Mouse (Mus musculus) spleen, adult 2 months (tissue): ENCODE data around the gene 1700028K03Rik.

Experiments
- CTCF ChIP-seq: fragments of 200-500 bp; IDR thresholded peaks from 2 replicates; pipeline ENCODE4 v1.5.1; 2011; ENCODE audit warnings: mild to moderate bottlenecking, inconsistent platforms; ENCODE audit not compliant: insufficient read depth, insufficient read length, insufficient replicate concordance; ENCODE audit errors: extremely low read depth
- POLR2A ChIP-seq: fragments of 200-500 bp; IDR thresholded peaks from 2 replicates; pipeline ENCODE4 v1.6.1; 2011; ENCODE audit warnings: low read depth, low read length, inconsistent platforms

- TF ChIP-seq CTCF (no peak), POLR2A (no peak)
Observed at GRCm38 (mm10) chr5:107548444-107548843, 13.9 kb downstream of the 1700028K03Rik start.
